Mouse (Mus musculus) NIH3T3 (cell line): ENCODE data around the gene Itgad.
A peak's percentile ranks its signal among the peaks of the same experiment; 100 is the strongest.
"Not testable (repeated sequence)": the region's sequence is repeated elsewhere in the genome, so short reads cannot be mapped to it uniquely, and the experiment has no call there.

Source experiments
- DNase-seq: peaks from one replicate; pipeline ENCODE4 v3.0.0-alpha.2; 2012; ENCODE audit warnings: low read depth

The Itgad gene

DNA sequence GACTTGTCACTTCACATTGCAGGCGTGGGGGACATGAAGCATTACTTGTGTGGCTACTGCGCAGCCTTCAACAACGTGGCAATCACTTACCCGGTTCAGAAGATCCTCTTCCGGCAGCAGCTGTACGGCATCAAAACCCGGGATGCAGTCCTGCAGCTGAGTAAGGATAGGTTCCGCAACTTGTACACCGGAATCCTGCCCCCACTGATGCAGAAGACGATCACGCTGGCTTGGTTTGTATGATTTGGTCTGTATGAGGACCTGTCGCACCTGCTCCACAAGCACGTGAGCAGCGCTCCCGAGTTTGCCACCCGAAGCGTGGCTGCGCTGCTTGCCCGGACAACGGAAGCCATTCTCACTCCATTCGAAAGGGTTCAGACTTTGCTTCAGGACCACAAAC is at the start of gene Itgad:
Gene Itgad (plus strand): TSS at position 301 of the 400 bp plus-strand sequence.
- DNase-seq = no peak

DNA sequence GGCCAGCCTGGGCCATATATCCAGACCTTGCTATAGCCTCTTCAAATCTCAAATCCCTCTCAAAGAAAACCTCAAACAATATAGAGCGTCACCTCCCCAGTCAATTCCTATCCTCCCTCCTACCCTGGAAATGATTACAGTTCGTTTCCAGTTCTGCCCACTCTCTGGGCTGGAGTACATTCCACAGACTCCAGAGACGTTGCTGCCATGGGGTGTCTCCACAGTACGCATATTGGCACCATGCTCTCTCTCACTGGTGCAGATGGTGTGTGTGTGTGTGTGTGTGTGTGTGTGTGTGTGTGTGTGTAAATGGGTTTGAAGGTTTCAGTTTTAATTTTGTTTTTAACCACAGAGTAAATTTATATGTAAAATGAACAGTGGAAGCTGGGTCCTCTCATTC is 48.9 kb upstream of the Itgad start:
- peak; percentile 39 for DNase-seq

DNA sequence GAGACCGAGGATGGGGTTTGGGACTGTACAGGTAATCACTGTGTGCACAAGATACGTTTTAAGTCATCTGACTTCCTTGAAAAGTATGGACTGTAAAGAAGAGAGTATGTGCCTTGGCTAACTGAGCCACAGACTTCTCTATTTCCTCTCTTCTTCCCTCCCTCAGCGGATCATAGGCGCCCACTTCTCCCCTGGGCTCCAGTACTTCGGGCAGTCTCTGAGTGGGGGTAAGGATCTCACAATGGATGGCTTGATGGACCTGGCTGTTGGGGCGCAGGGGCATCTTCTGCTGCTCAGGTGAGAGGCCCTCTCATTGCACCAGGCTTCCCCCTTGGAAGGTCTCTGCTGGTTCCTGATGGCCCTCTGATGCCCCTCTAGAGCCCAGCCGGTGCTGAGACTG is 46.7 kb upstream of the Itgad start:
- no peak for DNase-seq

DNA sequence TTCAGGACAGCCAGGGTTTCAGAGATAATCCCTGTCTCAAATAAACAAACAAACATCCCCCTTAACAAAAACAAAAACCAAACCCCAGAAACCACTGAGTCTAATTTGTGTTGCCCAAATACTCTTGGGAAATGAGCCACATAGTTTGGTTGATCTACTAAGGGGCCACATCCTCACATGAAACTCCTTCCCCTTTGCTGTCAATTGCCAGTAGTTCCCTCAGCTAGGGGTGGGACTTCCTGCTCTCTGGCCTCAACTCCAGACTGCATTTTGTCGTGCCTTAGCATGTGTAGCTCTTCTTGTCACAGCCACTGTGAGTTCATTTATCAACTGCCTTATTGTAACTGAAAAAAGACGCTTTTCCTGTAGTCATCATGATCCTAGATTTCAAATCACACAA is 43.9 kb upstream of the Itgad start:
- DNase-seq = no peak

DNA sequence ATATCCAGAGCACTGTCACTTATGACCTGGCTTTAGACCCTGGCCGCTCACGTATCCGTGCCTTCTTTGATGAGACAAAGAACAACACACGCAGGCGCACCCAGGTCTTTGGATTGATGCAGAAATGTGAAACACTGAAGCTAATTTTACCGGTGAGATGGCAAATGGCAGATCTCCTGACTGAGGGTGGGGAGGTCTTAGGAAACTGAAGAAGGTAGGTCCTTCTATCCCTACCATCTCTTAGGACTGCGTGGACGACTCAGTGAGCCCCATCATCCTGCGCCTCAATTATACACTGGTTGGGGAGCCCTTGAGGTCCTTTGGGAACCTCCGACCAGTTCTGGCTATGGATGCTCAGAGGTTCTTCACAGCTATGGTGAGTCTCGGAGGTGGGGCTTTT is 42.0 kb upstream of the Itgad start:
- DNase-seq = no peak

DNA sequence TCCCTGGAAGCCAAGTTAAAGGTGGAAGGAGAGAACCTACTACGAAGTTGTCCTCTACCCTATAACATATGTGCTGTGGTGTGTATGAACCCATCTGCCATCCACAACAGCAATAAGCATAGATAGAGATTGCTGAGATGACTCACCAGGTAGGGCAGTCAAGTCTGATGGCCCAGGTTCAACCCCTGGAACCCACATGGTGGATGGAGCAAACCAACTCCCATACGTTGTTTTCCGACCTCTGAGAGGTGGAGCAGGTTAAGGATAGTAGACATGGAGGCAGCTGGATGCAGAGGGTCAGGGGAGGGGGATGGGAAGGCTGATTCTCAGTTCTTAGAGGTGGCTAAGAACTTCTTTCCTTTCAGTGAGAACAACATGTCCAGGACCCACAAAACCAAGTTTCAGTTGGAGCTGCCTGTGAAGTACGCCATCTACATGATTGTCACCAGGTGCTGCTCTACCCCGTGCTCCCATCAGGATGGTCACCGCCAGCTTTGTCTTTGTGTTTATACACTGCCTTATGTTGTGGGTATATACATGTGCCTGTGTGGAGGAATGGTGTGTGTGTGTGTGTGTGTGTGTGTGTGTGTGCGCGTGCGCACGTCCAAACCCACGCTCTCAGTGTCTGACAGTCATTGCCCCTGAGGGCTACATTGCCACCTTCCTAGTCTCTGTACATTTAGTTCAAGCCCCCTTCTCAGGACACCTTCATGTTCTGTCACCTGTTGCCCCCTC is 39.6 kb upstream of the Itgad start:
- DNase-seq = no peak

DNA sequence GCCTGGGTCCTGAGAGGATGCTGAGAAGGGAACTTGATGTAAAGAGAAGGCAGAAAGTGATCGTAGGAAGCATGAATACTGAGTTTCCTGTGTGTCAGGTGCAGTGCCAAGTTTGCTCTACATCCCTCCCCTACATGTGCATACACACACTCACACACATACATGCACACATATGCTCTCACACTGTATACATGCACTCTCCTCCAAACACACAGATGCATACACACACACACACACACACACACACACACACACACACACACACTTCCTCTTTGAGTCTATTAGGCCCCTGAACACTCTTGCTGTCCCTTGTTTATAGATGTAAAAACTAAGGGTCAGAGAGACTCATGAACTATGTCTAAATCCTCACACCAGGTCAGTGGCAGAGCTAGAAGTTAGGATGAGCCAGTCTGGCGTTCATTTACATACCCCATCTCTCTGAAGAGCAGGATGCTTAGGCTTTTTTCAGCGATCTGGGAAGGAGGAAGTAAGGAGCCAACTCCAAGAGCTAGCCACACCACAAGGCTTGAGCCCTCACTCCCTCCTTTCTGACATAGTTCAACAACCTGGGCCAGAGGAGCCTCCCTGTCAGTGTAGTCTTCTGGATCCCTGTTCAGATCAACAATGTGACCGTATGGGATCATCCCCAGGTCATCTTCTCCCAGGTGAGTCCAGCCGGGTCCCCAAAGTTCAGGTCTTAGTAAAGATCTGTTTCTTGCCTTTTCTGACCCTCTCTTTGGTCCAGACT is 38.8 kb upstream of the Itgad start:
- no peak for DNase-seq

DNA sequence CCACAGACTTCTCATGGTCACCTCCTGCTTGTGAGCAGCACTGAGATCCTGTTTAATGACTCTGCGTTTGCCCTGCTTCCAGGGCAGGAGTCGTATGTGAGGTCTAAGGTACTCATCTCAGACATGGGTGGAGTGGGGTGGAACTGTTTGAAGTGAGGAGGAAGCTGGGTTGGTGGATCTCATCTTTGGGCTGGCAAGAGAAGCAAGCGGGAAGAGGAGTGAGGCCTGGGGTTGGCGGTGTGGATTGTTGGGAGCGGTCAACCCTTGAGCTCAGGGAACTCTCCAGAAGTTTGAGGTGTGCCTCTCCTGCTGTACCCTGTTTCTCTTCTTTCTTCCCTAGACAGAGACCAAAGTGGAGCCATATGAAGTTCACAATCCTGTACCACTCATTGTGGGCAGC is 37.8 kb upstream of the Itgad start:
- DNase-seq = no peak

DNA sequence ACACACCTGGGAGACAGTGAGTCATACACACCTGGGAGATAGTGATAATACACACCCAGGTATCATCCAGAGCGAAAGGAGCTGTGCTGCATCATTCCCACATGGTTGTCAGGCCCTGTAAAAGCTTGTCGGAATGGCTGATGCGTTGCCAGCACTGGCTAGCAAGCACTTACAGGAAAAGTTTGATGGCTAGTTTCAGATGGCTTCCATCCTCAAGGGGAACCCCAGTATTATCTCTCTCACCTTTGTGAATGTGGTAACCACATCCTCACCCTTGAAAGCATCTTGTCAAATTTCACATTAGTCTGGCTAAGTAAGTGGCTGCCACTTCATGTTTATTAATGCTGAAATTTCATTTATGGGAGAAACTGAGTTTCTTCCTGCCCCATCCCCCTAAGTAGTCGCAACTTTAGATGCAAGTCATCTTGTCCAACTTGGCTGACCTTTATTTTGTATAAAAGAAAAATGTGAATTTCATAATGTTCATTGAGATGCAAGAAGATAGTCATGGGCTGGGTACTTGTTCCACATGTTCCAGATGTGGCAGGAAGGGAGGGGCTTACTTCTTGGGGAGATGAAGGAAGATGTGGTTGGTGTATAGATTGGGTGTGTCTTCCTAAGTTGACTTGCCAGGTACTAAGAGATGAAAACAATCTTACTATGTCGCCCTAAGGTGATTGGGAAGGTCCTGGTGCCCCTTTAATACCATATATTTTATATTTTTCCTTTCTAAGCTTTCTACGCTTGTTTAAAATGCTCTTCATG is 34.3 kb upstream of the Itgad start:
- no peak for DNase-seq

DNA sequence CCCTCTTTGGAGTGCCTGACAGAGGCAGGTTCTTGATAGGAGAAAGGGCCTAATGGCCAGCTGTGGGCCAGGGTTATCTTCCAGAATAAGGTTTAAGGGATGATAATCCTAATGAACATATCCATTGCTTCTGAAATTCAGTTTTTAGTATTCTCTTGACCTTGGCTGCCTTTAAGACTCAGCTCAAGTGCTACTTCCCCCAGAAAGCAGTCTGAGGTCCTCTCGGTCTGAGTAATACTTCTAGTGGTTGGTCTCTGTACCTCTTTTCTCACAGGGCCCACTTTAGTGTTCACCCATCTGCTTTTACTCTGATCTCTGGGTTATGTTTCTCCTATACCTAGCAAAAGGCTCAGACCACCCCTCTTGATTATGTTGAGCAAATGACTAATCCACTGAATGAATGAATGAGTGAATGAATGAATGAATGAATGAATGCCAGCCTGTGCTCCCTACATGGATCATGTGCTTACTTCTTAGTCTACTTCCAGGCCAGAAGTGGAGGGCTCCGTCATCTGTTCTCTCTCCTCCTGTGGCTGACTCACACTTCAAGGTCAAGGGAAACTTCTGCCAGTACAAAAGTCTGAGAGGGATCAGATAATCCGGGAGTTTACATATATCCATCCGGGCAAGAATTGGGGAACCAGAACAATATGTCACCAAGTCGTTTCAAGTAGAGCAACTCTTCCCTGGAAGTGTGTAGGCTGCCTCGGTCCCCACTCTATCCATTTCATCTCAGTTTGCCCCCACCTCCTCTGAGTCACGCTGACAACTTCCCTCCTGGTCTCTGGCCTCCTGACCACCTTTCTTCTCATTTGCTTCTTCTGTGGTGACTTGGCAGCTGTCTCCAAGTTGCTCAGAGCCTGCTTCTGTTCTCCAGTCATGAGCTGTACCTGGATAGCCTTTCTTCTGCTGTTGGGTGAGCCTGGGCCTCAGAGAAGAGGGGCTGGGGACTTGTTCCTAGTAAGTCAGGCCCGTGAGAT is 25.1 kb upstream of the Itgad start, which contains the start of gene Itgax:
Gene Itgax (plus strand): TSS at position 807 of the 980 bp plus-strand sequence.
- DNase-seq = peak; percentile 13

DNA sequence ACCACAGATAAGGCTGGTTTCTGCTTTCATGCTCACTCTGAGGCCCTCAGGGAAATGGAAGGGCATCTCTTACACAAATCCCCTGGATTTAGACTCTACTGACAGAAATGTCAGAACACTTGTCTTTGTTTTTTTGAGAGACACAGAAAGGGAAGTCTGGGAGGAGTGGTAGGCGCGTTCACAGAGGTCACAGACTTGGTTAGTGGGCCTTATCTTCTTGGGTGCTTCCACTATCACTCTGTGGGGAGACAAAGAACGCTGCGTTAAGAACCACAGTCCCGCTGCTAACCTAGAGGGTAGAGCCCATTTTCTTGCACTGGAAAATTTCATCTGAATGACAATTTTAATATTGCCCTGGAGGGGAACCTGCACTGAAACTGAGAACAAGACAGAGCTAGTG is 22.0 kb upstream of the Itgad start:
- no peak for DNase-seq

DNA sequence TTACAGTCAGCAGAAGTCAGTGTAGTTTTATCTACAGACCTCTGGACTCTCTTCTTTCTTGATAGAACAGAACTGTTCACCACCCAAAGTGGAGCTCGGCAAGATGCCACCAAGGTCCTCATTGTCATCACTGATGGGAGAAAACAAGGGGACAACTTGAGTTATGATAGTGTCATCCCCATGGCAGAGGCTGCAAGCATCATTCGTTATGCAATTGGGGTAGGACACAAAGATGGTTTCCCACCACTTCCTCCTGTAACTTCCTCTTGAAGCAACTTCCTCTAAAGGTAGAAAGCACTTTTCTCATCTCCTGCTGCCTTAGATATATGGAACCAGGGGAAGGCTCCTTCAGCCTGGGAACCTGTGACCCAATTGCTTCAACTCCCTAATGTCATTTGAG is 20.6 kb upstream of the Itgad start:
- no peak for DNase-seq

DNA sequence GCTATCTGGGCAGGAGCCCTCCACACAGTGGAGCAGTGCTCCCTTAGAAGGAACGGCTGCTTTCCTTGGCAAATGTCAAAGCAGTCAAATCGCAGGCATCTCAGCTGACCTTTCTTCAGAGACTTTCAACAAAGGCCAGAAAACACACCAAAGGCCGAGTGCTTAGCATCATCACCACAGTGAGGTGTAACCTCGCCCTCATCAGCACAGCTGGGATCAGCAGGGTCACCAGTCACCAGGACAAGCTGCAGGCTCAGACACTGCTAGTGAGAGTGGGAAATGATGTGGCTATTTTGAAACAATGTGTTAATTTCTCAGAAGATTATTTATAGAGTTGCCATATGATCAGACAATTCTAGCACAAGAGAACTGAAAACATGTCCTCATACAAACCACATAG is 17.2 kb upstream of the Itgad start:
- no peak for DNase-seq

DNA sequence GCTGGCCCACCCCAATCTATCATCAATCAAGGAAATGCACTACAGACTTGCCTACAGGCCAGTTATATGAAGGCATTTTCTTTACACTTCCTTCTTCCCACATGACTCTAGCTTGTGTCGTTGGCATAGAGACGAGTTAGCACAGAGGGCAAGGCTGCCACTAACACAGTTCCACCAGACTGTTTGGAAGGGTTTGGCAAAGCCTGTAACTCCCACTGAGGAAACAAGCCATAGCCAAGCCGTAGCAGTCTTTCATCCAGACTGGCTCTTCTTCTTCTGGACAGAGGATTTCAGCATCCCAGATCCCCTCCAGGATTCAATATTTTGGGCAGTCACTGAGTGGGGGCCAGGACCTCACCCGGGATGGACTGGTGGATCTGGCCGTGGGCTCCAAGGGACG is 14.6 kb upstream of the Itgad start:
- DNase-seq = no peak

DNA sequence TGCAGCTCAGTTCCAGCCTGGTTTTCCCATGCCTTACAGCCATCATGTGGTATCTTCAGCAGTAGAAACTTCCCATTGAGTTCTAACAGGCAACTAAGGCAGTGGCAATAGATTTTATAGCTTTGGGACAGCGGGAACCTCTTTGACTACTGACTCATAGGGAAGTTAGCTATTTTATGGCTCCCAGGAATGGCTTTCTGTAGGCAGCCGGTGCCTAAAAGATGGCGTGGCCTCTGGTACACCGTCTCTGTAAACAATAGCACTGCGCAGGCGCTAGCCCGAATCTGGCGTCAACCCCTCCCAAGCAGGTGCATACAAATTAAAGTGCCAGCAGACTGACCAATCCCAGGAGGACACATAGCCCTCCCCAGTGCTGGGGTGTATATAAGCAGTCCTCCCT is 3.2 kb upstream of the Itgad start:
- no peak for DNase-seq

DNA sequence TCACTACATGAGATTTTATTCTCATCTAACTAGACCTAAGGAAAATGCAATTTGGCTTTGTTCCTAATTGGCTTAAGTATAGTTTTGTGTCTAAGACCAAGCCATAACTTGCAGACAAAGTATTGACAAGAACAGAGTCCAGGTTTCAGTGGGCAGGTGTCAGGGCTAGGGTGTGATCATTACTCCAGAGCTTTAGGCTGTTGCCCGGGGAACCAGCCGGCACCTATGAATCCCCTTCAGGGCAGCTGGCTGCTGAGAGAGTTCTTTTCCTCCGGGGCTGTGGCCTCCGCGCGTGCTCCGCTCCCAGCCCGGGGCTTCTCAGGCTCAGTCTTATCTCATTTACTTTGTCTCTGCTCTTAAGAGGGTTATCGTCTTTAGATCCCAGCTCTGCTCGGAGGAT is 748 bp downstream of the Itgad start:
- no peak for DNase-seq

DNA sequence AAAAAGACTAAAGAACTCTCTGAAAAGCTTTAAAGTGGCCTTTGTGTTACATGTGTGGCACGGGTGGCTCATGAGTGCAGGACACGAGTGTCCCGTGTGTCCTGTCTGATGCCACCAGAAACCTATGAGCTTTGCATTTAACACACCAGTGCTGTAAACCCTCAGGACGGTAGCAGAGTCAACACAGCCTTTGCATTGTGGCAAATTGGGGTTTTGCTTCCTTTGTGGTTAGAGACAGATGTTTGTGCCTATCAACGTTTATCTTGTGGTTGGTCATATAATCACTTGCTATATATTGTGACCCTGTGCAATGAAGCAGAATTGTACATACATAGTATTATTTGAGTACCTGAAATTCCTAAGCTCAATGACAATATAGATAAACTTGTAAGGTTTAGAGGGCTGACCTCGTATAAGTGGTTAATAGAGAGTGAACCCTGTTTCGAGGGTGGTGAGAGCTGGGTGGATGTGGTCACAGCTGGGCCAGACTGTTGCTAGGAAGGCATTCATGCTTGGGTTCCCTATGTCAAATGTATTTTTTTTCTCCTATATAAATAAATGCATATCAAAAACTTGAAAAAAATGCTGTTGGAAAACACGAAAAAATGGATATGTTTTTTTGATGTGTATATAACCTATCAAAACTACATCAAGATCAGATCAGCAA is 4.6 kb downstream of the Itgad start:
- not testable (repeated sequence) for DNase-seq

DNA sequence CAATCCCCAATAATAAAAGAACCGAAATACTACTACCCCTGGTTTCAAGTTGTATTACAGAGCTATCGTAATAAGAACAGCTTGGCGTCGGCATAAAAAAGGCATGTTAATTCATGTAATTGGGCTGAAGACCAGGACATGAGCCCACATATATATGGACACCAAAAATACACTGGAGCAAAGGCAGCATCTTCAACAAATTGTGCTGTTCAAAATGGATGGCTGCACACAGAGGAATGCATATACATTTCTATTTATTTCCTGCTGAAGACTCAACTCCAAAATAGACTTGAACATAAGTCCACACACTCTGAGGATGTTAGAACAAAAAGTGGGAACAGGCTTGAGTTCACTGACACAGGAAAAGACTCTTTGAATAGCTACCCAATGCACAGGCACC is 9.8 kb downstream of the Itgad start:
- no peak for DNase-seq

DNA sequence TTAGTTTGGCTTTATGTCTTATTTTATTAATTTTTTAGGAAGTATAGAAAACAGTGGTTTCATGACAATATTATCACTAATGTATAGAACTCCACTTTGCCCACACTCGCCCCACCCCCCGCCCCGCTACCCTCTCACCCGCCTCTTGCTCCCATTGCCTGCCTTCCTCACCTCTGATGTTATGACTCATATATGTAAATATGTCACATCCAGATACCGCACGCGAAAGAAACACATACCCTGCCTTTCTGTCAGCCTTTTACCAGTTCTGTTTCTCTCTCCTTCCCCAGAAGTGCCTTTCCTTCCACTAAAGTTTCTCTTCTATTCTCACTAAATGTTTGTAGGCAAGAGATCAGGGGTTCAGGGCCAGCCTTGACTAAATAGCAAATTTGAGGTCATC is 12.2 kb downstream of the Itgad start:
- no peak for DNase-seq

DNA sequence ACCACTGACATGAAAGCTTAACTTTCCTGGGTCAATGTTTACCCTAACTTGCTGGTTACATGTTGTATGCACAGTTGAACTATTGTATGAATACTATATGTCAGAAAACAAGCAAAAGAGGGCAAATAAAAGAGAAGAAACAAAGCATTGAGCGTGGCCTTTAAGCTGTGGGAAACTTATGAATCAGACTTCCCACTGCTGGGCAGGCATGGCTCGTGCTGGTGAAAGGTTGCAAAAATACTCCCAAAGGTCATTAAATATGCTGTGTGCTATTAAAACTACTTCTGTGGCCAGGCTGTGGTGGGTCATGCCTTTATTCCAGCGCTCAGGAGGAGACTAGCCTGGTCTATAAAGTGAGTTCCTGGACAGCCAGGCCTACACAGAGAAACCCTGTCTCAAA is 15.8 kb downstream of the Itgad start:
- DNase-seq = no peak

DNA sequence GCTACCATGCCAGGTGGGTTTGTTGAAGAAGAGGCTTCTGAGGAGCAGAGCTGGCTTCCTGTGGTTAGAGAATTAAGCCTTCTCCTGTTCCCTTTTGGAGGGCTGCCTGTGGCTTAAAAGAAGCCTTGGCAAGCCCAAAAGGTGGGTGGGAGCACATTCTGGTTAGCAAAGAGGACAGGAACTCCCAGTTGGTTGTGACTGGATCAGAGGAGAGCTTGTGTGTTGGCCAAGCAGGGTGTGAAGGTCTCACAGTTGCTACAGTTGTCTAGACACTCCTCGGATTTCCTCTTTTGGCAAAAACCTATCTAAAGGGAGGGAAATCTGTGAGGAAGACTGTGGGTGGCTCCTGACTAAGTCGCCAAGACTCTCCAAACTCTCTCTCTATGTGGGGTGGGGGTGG is 24.2 kb downstream of the Itgad start:
- peak; percentile 12 for DNase-seq
